Mouse (Mus musculus): ENCODE data around the gene Fkbp4. TPM values are rescaled to one million over a fixed set of nuclear protein-coding genes. Genes with fewer than 3 reads are reported as not detected.

The Fkbp4 gene
- polyA plus RNA-seq, 1 experiment from 2014 or later, result 295 TPM

Other genes starting within 250 kb of the Fkbp4 start
- gene Tead4, start 137.9 kb downstream of the Fkbp4 start, polyA plus RNA-seq (2014; fragmentation: Nextera tagmentation; extraction: Ambion mirVana), result 6.3 and 8.9 TPM in 2 replicates
- gene Tulp3, start 82.8 kb downstream of the Fkbp4 start, polyA plus RNA-seq (2014; fragmentation: Nextera tagmentation; extraction: Ambion mirVana), result 20.7 and 21.9 TPM in 2 replicates
- 87.0 and 109 TPM in 2 replicates for gene Rhno1, start 75.8 kb downstream of the Fkbp4 start, polyA plus RNA-seq (2014; fragmentation: Nextera tagmentation; extraction: Ambion mirVana)
- gene Foxm1, start 75.7 kb downstream of the Fkbp4 start, polyA plus RNA-seq (2014; fragmentation: Nextera tagmentation; extraction: Ambion mirVana), result 26.3 and 29.3 TPM in 2 replicates
- 1.1 and 1.7 TPM in 2 replicates for gene Tex52, start 63.2 kb downstream of the Fkbp4 start, polyA plus RNA-seq (2014; fragmentation: Nextera tagmentation; extraction: Ambion mirVana)
- gene Gm44596, start 63.2 kb downstream of the Fkbp4 start, polyA plus RNA-seq (2014; fragmentation: Nextera tagmentation; extraction: Ambion mirVana), result not detected in 2 replicates
- 6.9 and 7.2 TPM in 2 replicates for gene Nrip2, start 39.4 kb downstream of the Fkbp4 start, polyA plus RNA-seq (2014; fragmentation: Nextera tagmentation; extraction: Ambion mirVana)
- gene Itfg2, start 13.7 kb downstream of the Fkbp4 start, polyA plus RNA-seq (2014; fragmentation: Nextera tagmentation; extraction: Ambion mirVana), result 22.5 and 27.6 TPM in 2 replicates
- gene Pzp, start 88.0 kb upstream of the Fkbp4 start, polyA plus RNA-seq (2014; fragmentation: Nextera tagmentation; extraction: Ambion mirVana), result 0.46 TPM in 1 of 2 replicates, not detected in the other
- 3.7 and 4.8 TPM in 2 replicates for gene A2ml1, start 142.9 kb upstream of the Fkbp4 start, polyA plus RNA-seq (2014; fragmentation: Nextera tagmentation; extraction: Ambion mirVana)
- gene Klrb1a, start 184.9 kb upstream of the Fkbp4 start, polyA plus RNA-seq (2014; fragmentation: Nextera tagmentation; extraction: Ambion mirVana), result not detected in 2 replicates
- gene Clec2h, start 223.7 kb upstream of the Fkbp4 start, polyA plus RNA-seq (2014; fragmentation: Nextera tagmentation; extraction: Ambion mirVana), result not detected in 2 replicates